Mouse (Mus musculus) splenic B cell, adult 2 months (primary cell): ENCODE results near the gene Rbbp4.
"Not testable (repeated sequence)": the region's sequence is repeated elsewhere in the genome, so short reads cannot be mapped to it uniquely, and the experiment has no call there.

ENCODE experiments used
- DNase-seq: peaks from one replicate; pipeline ENCODE4 v3.0.0-alpha.2; 2011; ENCODE audit warnings: low read depth, low spot score
- H3K27me3 ChIP-seq: 2 replicates; pipeline ENCODE4 v1.6.1; 2012; ENCODE audit warnings: mild to moderate bottlenecking, low read length, moderate library complexity, mixed read lengths; ENCODE audit not compliant: control insufficient read depth, poor library complexity, insufficient read depth, severe bottlenecking
- H3K36me3 ChIP-seq: 2 replicates; pipeline ENCODE4 v1.6.1; 2012; ENCODE audit warnings: mild to moderate bottlenecking, low read length, moderate library complexity, mixed read lengths; ENCODE audit not compliant: control insufficient read depth, poor library complexity, insufficient read depth, severe bottlenecking

The Rbbp4 gene

DNA sequence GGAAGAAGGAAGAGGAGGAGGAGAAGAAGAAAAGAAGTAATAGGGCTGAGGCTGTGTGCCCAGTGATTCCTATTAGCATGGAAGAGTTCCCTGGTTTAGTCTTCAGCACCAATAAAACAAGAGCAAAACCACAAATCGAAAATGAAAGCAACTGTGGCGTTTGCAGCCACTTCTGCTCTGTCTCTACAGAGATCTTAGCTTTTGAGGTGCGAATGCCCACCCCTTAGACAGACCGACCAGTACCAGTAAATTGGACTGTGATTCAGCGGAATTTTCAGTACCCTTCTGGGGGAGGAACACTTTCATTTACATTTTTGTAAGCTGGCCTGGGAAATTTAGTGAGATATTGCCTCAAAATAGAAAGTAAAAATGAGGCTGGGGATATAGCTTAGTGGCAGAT, 30.1 kb upstream of the Rbbp4 start:
- Histone ChIP-seq H3K27me3 (no peaks in the 10 kb centered on the region), H3K36me3 (no peaks in the 10 kb centered on the region)
- peak; percentile 62 for DNase-seq

DNA sequence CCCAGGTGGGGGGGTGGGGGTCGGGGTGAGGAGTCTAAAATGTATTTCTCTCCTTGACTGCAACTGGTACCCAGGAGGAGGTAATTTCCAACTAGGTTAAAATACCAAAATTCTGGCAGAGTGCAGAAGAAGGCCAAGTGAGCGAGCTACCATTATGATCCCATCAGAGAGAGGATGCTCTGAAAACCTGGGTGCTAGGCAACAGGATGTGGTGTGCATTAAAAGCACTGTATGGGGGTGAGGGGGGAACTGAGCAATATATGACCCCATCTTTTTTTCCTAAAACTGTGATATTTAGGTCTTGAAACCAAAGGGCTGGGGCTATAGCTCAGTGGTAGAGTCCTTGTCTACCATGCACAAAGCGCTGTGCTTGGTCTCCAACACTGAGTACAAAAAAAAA, 29.2 kb upstream of the Rbbp4 start:
- H3K36me3 ChIP-seq = no peaks in the 10 kb centered on the region
- no peak for DNase-seq
- no peaks in the 10 kb centered on the region for H3K27me3 ChIP-seq

DNA sequence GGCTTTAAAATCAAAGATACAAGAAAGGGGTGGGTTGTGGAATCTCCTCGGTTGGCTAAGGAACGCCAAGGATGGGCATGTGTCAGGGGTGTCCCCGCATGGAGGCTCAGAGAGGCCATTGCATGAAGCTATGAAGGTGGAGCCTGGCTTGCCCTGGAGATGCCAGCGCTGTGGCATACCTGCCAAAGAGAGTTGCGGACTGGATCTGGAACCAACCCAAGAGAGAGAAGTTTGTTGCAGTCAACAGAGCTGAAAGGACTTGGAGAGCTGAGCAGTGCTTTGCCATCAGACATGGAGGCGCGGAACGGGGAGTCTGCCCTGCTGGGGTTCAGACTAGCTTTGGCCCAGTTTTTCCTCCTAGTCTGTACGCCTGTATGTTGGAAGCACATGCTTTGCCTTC, 28.3 kb upstream of the Rbbp4 start:
- no peak for DNase-seq
- Histone ChIP-seq H3K36me3 (no peaks in the 10 kb centered on the region), H3K27me3 (no peaks in the 10 kb centered on the region)

DNA sequence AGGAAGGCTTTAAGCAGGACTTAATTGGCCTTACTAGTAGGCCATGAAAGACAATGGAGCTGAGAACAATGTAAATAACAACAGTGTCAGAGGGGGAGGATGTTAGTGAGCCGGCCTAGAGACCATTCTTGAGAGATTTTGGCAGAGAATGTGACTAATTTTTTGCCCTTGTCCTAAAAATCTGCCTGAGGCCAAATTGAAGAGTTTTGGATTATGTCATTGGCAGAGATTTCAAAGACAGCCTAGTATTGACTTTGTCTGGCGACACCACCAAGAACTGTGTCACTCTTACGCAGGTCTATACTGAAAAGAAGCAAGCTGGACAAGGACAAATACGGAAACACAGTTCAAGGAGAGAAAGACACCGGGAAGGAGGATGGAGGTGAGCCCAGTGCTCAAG, 27.6 kb upstream of the Rbbp4 start:
- no peak for DNase-seq
- H3K27me3 ChIP-seq = no peaks in the 10 kb centered on the region
- H3K36me3 ChIP-seq = no peaks in the 10 kb centered on the region

DNA sequence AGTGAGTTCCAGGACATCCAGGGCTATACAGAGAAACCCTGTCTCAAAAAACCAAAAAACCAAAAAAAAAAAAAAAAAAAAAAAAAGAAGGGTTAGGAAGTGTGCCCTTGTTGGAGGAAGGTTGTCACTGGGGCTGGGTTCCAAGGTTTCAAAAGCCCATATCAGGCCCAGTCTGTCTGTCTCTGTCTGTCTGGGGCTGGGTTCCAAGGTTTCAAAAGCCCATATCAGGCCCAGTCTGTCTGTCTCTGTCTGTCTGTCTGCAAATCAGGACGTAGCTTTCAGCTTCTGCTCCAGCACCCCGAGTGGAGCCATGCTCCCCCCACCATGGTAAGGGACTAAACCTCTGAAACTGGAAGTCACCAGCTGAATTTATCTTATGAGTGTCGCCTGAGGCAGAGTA, 27.1 kb upstream of the Rbbp4 start:
- not testable (repeated sequence) for H3K27me3 ChIP-seq, H3K36me3 ChIP-seq, DNase-seq

DNA sequence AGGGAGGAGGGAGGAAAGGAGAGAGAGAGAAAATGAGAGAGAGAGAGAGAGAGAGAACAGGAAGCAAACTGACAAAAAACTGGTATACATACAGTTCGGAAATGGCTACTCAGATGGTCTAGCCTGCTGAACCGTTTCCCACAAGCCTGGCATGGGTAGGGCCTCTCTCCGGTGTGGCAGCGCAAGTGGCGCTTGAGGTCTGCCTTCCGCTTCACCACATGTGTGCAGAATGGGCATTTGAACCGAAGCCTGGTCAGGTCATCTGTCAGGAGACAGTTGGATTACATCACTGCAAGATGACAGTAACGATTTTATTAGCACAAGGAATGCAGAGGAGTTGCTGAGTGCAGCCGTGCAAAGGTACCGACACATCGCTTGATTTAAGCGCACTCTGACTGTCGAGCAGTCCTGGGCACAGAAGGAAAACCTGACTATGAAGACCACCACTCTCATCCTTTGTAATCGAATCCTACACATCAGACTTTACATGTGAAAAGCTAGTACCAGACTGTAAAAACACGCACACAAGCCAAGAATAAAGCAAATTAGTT, 22.5 kb upstream of the Rbbp4 start:
- H3K36me3 ChIP-seq = no peaks in the 10 kb centered on the region
- DNase-seq = no peak
- no peaks in the 10 kb centered on the region for H3K27me3 ChIP-seq

DNA sequence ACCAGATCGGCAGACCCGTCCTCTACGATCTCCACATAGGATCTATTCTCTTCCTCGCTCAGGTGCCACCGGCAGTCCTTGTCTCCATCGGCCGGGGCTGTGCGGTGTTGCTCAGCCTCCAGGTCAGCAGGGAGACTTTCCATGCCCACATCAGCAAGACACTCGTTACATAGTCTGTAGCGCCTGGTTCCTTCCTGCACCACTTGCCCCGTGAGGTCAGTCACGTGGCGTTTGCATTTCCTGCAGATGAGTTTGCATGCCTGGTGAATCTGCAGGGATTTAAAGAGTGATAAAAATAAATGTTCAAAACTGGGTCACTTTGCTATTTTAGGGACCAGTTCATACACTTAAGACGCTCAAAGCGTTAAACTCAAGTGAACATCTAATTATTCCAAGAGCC, 19.1 kb upstream of the Rbbp4 start:
- DNase-seq = peak; percentile 78
- Histone ChIP-seq H3K27me3 (no peaks in the 10 kb centered on the region), H3K36me3 (no peaks in the 10 kb centered on the region)

DNA sequence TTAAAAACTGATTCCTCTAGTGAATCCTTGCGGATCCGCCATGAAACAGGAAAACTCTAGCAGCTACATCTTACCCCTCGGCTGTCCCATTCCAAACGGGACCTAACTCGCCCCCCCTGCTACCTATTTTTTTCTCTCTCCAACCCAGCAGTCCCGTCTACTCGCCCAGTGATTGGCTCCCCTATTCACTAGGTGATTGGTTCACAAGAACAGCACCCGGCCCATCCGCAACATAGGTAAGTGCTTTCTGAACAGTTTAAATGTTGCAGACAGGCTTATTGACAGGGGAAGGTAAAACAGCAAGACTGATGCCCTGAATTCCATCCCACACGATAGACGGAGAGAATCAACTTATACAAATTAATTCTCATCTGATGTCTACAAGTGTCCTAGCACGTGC, 18.0 kb upstream of the Rbbp4 start:
- Histone ChIP-seq H3K36me3 (no peaks in the 10 kb centered on the region), H3K27me3 (no peaks in the 10 kb centered on the region)
- DNase-seq = no peak

DNA sequence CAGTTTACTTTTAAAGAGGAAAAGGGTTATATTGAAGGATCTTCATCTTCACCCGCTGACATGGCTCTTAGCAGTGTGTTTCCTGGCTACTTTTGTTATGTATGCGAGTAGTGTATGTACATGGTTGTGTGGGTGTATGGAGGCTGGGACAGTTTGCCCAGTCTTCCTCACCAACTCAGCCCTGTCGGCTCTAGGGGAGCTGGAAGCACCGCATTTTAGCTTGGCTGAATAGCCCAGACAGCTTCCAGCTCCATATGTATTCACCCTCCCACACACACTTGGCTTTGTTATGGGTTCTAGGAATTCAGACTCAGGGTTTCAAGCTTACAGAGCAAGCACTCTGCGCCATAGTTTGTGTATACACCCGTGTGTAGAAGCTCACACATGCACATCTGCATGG, 15.9 kb upstream of the Rbbp4 start:
- H3K36me3 ChIP-seq = peaks cover 3% of the 10 kb centered on the region; the same call in 1 of the 2 replicates
- DNase-seq = no peak

DNA sequence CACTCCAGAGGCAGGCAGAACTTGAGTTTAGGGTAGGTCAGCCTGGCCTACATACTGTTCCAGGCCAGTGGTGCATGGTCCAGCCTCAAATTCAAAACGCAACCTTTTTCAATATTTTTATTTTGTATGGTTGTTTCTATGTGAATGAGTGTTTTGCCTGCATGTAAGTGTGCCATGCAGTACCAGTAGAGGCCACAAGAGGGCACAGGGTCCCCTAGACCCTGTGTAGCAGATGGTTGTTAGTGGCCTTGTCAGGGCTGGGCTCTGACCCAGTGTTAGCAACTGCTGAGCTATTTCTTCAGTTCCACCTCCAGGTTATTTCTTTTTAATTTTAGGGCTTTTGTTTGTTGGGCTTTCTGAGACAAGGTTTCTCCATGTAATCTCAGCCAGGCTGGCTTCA, 15.5 kb upstream of the Rbbp4 start:
- DNase-seq = peak; percentile 92
- peaks cover 3% of the 10 kb centered on the region; the same call in 1 of the 2 replicates for H3K36me3 ChIP-seq
- H3K27me3 ChIP-seq = no peaks in the 10 kb centered on the region

More for the DNA sequence above, 15.9 kb upstream of the Rbbp4 start:
- no peaks in the 10 kb centered on the region for H3K27me3 ChIP-seq

DNA sequence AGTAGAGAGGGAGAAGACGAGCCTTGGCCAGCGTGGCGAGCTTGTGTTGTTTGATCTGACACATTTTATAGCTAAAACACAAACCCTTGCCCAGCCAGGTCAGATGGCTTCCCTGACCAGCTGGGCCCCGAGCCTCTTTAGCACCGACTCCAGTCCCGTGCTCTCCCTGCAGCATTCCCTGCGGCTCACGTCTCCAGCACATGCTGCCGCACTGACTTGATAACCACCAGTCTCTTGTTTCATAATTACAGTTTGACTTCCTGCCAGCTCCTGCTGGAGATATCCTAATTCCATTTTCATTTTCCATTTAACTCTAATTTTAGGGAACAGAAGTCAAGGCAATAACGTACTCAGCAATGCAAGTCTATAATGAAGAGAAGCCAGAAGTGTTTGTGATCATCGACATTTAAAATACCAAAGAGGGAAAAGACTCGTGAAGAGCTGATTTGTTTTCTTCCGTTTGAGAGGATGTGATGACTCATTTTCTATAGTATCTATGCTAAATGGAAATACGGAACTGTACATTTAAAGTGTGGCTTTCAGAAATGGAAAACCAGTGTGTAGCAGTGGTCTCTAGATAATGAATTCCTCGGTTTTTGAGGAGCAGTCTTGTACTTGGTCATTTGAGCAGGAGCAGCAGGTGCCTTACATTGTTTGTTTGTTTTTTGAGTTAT, 11.4 kb upstream of the Rbbp4 start:
- no peak for DNase-seq
- H3K36me3 ChIP-seq = peaks cover 11% of the 10 kb centered on the region
- H3K27me3 ChIP-seq = no peaks in the 10 kb centered on the region

DNA sequence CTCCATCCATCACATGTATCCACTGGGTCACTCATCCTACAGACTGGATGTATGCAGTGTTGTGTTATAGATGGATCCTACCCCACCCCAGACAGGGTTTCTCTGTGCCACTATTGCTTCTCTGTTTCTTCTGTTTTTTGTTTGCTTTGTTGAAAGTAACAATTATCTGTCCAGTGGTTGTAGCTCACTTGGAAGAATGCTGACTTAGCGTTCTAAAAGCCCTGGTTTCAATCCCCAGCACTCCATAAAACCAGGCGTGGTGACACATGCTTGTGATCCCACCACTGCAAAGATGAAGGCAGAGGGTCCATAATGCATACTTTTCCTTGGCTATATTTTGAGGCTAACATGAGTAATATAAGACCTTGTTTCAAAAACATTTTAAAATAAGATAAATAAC, 7.5 kb upstream of the Rbbp4 start:
- no peak for DNase-seq
- no peaks in the 10 kb centered on the region for H3K27me3 ChIP-seq
- H3K36me3 ChIP-seq = peaks cover 13% of the 10 kb centered on the region

DNA sequence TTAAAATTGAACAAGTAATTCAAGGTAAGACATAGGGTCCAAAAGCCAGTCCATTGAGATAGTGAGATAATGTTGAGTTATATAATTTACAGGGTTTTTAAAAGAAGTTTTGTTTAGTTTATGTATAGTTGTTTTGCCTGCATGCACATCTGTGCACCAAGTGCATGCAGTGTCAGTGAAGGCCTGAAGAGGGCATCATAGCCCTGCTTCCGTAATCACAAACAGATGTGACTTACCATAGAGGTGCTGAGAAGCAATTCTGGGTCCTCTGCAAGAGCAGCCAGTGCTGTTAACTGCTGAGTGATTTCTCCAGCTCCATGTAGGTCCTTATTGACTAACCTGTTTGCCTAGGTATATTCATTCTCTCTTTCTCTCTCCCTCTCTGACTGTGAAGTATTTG, 6.7 kb upstream of the Rbbp4 start:
- no peaks in the 10 kb centered on the region for H3K27me3 ChIP-seq
- DNase-seq = peak; percentile 32
- peaks cover 13% of the 10 kb centered on the region for H3K36me3 ChIP-seq

DNA sequence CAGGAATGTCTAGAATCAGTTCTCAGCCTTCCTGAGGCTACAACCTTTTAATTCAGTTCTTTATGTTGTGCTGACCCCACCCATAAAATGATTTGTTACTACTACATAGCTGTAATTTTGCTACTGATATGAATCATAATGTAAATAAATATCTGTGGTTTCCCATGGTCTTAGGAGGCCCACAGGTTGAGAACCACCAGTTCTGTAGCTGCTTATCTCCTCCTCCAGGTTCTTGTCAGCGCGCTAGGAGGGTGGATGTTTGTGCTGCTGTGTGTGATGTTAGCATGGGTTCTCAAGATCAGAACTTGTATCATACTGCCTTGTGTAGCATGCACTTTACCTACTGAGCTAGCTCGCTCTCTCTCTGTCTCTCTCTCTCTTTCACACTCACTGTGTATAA, 4.6 kb upstream of the Rbbp4 start:
- Histone ChIP-seq H3K27me3 (no peaks in the 10 kb centered on the region), H3K36me3 (peaks cover 7% of the 10 kb centered on the region)
- no peak for DNase-seq

DNA sequence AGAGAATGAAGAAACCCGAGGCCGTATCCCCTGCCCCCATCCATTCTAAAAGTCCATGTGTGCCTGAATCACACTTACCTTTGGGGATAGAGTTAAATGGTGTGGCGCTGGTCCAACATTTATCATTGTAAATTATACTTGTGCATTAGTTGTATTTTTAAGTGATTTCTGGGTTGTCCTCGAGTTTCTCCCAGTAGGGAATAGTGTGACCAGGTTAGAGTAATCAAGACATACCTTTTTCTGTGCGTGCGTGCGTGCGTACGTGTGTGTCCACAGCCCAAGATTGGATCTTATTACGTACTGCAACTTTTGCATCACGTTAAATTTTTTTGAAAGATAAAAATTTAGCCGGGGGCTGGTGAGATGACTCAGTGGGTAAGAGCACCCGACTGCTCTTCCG, 1.1 kb upstream of the Rbbp4 start:
- DNase-seq = no peak
- H3K27me3 ChIP-seq = no peaks in the 10 kb centered on the region
- 0 out of 2 replicates have a peak, but pooled peaks cover 3% of the 10 kb centered on the region for H3K36me3 ChIP-seq

DNA sequence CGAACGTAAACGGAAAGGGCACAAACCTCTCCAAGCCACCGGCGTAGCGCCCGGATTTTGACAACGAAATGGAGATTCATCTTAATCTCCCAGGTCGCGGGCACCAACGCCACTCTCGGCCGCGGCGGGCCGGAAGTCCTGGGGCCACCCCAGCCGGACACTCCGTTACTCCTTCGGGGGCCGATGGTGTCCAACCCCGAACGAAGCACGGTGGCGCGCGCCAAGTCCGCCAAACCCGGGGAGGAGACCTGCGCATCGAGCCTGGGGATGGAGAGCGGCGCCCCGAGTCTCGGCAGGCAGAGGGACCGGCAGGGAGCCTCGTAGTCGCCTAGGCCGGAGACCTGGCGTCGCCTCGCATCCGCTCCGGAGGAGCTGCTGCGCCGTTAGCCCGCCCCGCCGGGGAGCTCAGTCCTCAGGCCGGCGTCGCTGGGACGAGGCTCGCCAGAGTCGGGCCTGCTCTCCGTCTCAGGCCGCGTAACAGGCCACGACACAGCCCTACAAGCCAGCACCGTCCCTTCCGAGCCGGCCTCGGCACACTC, 424 bp downstream of the Rbbp4 start:
- Histone ChIP-seq H3K27me3 (no peaks in the 10 kb centered on the region), H3K36me3 (0 out of 2 replicates have a peak, but pooled peaks cover 1% of the 10 kb centered on the region)
- DNase-seq = no peak
